Mouse (Mus musculus) stomach, embryonic 16.5 days (tissue): ENCODE data around the gene Haus4. TPM values are rescaled to one million over a fixed set of nuclear protein-coding genes. Genes with fewer than 3 reads are reported as not detected.

Experiments used
- ATAC-seq: fragments of 200-750 bp; cut with Nextera tagmentation; 2 replicates; pipeline ENCODE4 v1.8.0; 2017; ENCODE audit warnings: moderate number of reproducible peaks, moderate TSS enrichment; ENCODE audit not compliant: insufficient read depth, low FRiP score
- H3K27ac ChIP-seq: fragments of 300-500 bp; sonication (generic); 2 replicates; pipeline ENCODE4 v1.5.1; 2014; ENCODE audit warnings: low read length
- H3K27me3 ChIP-seq: fragments of 300-500 bp; sonication (generic); 2 replicates; pipeline ENCODE4 v1.6.1; 2014; ENCODE audit warnings: low read length, control low read depth, mixed read lengths; ENCODE audit not compliant: control insufficient read depth, insufficient read depth
- H3K36me3 ChIP-seq: fragments of 300-500 bp; sonication (generic); 2 replicates; pipeline ENCODE4 v1.6.1; 2014; ENCODE audit warnings: low read length; ENCODE audit not compliant: control insufficient read depth, insufficient read depth
- H3K4me1 ChIP-seq: fragments of 300-500 bp; sonication (generic); 2 replicates; pipeline ENCODE4 v1.6.1; 2014; ENCODE audit warnings: low read length, control low read depth, mixed read lengths; ENCODE audit not compliant: control insufficient read depth, insufficient read depth
- H3K4me2 ChIP-seq: fragments of 300-500 bp; sonication (generic); 2 replicates; pipeline ENCODE4 v1.6.1; 2014; ENCODE audit warnings: low read depth, low read length, mixed read lengths
- H3K4me3 ChIP-seq: fragments of 300-500 bp; sonication (generic); replicated peaks from 2 replicates; pipeline ENCODE4 v1.5.1; 2014; ENCODE audit warnings: mild to moderate bottlenecking, low read length
- H3K9ac ChIP-seq: fragments of 300-500 bp; sonication (generic); 2 replicates; pipeline ENCODE4 v1.6.1; 2014; ENCODE audit warnings: low read length
- H3K9me3 ChIP-seq: fragments of 300-500 bp; sonication (generic); replicated peaks from 2 replicates; pipeline ENCODE4 v1.6.1; 2016; ENCODE audit warnings: low read length, control low read depth; ENCODE audit not compliant: control insufficient read depth
- whole genome bisulfite sequencing: fragments of 180-500 bp; shearing (Covaris S2); extraction: QIAGEN DNeasy Blood & Tissue Kit; methylation state at CpG from one replicate; pipeline ENCODE4 v1.1.7; 2014; 5-methylcytosine and 5-hydroxymethylcytosine counted together
- polyA plus RNA-seq: library from polyadenylated mRNA; unstranded; fragments of >200 nt; fragmentation: Nextera tagmentation; extraction: Ambion mirVana; gene quantifications from 2 replicates; pipeline ENCODE4 v1.2.1, GENCODE M21; 2015

The Haus4 gene
- polyA plus RNA-seq, 1 experiment from 2014 or later: 44.4 TPM

DNA sequence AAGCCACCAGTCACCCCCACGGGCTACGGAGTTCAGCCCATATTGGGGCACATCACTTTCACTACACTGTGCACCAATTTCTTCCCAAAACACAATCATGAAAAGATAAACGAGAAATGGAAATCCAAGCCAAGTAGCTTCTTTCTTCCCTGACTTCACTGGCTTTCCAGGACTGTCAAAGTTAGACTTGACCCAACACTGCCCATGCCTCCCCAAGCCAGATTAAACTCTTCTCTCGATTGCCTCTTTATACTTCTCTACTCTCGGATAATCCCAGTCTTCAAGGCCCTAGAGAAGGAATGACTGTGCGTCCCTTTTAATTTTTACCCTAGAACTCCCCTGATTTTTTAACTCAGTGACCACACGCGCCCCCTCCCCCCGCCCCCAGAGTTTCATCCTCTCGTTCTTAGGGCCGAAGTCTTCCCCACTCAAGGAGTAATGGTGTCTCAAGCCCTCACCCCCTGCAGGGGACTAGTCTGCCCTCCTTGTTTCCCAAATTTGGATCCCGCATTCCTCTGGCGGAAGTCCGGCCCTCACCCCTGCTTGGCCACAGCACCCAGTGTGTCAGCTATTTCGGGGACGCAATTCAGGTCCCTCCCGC is 37.6 kb downstream of the Haus4 start:
- peaks cover 28% of the 10 kb centered on the region for H3K36me3 ChIP-seq
- no peak; the same call in 1 of the 2 replicates for ATAC-seq
- peak overlapping the region; percentile 88 for H3K4me2 ChIP-seq
- peak overlapping the region; percentile 88 for H3K9ac ChIP-seq
- H3K27ac ChIP-seq: peak overlapping the region; percentile 76
- H3K4me1 ChIP-seq: peaks cover 14% of the 10 kb centered on the region
- no peaks in the 10 kb centered on the region for H3K27me3 ChIP-seq
- 2% methylated on average over 17 of the region's 17 CpGs for WGBS
- H3K9me3 ChIP-seq: no peaks in the 10 kb centered on the region; the same call in 1 of the 2 replicates
- peak overlapping the region; percentile 86 for H3K4me3 ChIP-seq

DNA sequence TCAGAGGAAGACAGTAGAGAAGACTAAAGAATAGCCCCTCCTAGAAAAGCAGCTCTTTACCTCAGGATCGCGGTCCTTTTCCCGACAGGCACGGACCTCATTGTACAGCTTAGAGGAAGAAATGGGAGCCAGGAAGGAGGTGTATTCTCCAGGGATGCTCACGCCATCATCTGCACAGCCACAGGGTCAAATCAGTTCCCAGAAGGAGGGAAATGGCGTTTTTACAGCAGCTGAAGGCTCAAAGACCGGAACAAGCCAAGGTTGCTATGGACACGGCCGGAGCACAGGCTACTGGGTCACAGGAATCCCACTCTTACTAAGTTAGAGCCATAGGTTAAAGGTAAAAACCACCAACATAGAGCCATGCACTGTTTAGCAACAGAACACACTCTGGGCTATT is 44.6 kb downstream of the Haus4 start:
- H3K4me2 ChIP-seq: no peak overlapping the region
- H3K36me3 ChIP-seq: peaks cover 61% of the 10 kb centered on the region
- H3K9me3 ChIP-seq: no peaks in the 10 kb centered on the region; the same call in 1 of the 2 replicates
- H3K4me3 ChIP-seq: no peak overlapping the region
- WGBS: 88% methylated on average over 9 of the region's 9 CpGs
- H3K27me3 ChIP-seq: no peaks in the 10 kb centered on the region
- H3K27ac ChIP-seq: no peak overlapping the region
- no peak for ATAC-seq
- H3K4me1 ChIP-seq: no peaks in the 10 kb centered on the region
- H3K9ac ChIP-seq: no peak overlapping the region

DNA sequence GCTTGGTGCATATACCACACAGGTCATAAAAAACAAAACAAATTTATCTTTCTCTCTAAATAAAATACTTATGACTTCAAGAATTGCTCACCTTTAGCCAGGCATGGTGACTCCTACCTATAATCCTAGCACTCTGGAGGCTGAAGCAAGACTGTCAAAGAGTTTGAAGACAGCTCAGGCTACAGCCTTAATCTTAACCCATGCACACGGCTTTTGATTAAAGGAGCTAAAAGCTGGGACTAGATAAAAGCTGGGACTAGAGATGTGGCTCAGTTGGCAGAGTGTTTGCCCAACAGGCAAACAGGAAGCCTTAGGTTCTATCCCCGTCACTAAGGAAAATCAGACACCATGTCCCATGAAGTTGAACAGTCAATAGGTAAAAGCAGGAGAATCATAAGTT is 51.3 kb downstream of the Haus4 start:
- Histone ChIP-seq H3K9me3 (no peaks in the 10 kb centered on the region), H3K4me1 (no peaks in the 10 kb centered on the region), H3K27ac (no peak overlapping the region), H3K4me3 (no peak overlapping the region), H3K36me3 (peaks cover 5% of the 10 kb centered on the region; the same call in 1 of the 2 replicates), H3K4me2 (no peak overlapping the region), H3K27me3 (no peaks in the 10 kb centered on the region), H3K9ac (no peak overlapping the region)
- 75% methylated on average over 2 of the region's 2 CpGs for WGBS
- ATAC-seq: no peak

DNA sequence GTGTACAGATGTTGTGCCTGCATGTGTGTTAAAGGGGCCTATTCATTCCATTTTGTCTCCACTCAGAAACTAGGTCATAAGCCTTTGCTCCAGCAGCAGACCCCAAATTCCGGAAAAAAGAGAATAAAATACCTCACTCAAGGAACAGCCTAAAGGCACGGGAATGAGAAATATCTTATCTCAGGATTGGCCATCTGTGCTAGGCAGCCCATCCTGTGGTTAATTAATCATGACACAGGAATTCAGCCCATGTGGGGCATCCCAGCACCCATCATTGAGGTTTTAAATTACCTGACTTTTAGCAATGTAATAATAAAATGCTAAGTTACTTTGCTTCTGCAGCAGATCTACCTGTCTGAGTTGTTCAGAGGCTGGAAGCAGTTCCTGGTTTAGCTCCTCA is 53.1 kb downstream of the Haus4 start:
- no peak overlapping the region for H3K9ac ChIP-seq
- H3K4me1 ChIP-seq: no peaks in the 10 kb centered on the region
- no peak overlapping the region for H3K4me3 ChIP-seq
- no peaks in the 10 kb centered on the region for H3K36me3 ChIP-seq
- H3K27ac ChIP-seq: no peak overlapping the region
- ATAC-seq: no peak
- H3K9me3 ChIP-seq: no peaks in the 10 kb centered on the region
- H3K27me3 ChIP-seq: no peaks in the 10 kb centered on the region
- WGBS: 55% methylated on average over 2 of the region's 2 CpGs
- H3K4me2 ChIP-seq: no peak overlapping the region

DNA sequence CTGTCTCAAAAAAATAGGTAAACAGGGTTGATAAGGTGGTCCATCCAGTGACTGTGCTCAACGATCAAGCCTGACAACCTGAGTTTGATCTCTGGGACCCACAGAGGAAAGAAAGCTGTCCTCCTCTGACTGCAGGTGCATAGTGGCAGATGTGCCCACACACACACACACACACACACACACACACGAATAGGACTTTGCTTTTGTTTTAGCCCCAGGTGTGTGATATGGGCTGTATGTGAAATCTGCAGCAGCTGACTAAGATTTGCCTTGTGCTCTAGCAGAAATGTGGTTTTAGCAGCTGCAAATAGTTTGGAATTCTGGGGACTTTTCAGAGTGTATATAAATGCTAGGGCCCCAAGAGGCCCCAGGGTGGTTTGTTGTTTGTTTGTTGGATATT is 55.1 kb downstream of the Haus4 start:
- ATAC-seq: no peak
- H3K27me3 ChIP-seq: no peaks in the 10 kb centered on the region
- H3K4me3 ChIP-seq: no peak overlapping the region
- 57% methylated on average over 2 of the region's 2 CpGs for WGBS
- no peak overlapping the region for H3K9ac ChIP-seq
- no peak overlapping the region for H3K27ac ChIP-seq
- no peaks in the 10 kb centered on the region for H3K4me1 ChIP-seq
- H3K36me3 ChIP-seq: no peaks in the 10 kb centered on the region
- no peak overlapping the region for H3K4me2 ChIP-seq
- no peaks in the 10 kb centered on the region for H3K9me3 ChIP-seq

DNA sequence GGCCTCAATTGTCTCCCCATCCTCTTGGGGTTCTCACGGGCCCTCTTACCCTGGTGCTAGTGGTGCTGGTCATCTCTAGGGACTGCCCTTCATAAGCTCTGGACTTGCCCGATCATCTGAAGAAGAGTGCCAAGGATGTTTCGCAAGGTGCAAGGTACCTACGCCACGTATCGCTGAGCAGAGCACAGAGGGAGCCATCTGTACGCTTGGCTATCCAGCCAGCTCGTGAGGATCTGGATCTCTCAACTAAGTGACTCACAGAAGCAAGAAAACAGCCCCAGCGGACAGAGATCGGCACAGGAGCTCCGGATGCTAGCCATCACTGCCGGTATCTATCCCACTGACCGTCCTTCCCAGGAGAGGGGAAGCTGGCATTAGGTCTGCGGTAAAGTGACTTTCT is 57.7 kb downstream of the Haus4 start:
- Histone ChIP-seq H3K27ac (no peak overlapping the region), H3K9me3 (no peaks in the 10 kb centered on the region), H3K4me2 (no peak overlapping the region), H3K4me1 (no peaks in the 10 kb centered on the region), H3K4me3 (no peak overlapping the region), H3K36me3 (no peaks in the 10 kb centered on the region), H3K27me3 (no peaks in the 10 kb centered on the region), H3K9ac (no peak overlapping the region)
- ATAC-seq: no peak
- 83% methylated on average over 14 of the region's 14 CpGs for WGBS

DNA sequence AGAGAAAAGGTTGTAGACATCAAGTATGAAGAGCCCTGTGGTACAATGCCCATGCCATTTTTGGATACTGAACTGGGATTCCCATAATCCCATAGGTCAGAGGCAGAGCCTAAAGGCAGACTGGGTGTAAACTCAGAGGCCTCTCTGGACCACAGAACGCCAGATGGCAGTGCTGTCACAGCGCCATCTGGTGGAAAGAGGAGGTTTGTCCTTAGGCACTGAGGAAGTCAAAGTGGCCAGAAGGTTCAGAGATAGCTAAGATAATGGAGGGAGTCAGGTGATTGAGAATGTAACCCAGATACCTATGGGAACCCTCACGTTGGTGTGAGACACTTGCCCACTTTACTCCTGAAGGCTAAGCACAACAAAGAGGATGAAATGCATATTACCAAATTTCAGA is 60.2 kb downstream of the Haus4 start:
- Histone ChIP-seq H3K27me3 (no peaks in the 10 kb centered on the region), H3K9me3 (no peaks in the 10 kb centered on the region), H3K36me3 (no peaks in the 10 kb centered on the region), H3K27ac (no peak overlapping the region), H3K9ac (no peak overlapping the region), H3K4me3 (no peak overlapping the region), H3K4me2 (no peak overlapping the region), H3K4me1 (no peaks in the 10 kb centered on the region)
- no peak for ATAC-seq
- 1% methylated on average over 3 of the region's 3 CpGs for WGBS

DNA sequence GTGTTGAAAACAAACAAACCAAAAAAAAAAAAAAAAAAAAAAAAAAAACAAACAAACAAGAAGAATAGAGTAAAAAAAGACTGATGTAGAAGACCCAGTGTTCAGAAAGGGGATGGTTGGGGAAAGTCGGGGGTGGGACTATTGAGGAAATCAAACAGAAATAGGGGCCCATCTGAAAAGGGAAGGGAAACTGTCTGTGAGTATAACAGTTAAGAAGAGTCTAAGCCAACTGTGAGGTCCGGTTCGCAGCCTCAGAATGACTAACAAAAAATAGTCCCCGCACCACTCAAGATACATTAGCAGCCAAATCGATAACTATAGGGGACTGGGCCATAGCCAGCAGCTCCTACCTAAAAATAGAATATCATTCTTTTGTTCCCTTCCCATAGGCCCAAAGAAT is 61.2 kb downstream of the Haus4 start:
- H3K9ac ChIP-seq: no peak overlapping the region
- no peak overlapping the region for H3K4me3 ChIP-seq
- 87% methylated on average over 5 of the region's 5 CpGs for WGBS
- H3K36me3 ChIP-seq: no peaks in the 10 kb centered on the region
- H3K4me1 ChIP-seq: no peaks in the 10 kb centered on the region
- no peak overlapping the region for H3K4me2 ChIP-seq
- no peak overlapping the region for H3K27ac ChIP-seq
- ATAC-seq: no peak
- H3K27me3 ChIP-seq: no peaks in the 10 kb centered on the region
- H3K9me3 ChIP-seq: no peaks in the 10 kb centered on the region

DNA sequence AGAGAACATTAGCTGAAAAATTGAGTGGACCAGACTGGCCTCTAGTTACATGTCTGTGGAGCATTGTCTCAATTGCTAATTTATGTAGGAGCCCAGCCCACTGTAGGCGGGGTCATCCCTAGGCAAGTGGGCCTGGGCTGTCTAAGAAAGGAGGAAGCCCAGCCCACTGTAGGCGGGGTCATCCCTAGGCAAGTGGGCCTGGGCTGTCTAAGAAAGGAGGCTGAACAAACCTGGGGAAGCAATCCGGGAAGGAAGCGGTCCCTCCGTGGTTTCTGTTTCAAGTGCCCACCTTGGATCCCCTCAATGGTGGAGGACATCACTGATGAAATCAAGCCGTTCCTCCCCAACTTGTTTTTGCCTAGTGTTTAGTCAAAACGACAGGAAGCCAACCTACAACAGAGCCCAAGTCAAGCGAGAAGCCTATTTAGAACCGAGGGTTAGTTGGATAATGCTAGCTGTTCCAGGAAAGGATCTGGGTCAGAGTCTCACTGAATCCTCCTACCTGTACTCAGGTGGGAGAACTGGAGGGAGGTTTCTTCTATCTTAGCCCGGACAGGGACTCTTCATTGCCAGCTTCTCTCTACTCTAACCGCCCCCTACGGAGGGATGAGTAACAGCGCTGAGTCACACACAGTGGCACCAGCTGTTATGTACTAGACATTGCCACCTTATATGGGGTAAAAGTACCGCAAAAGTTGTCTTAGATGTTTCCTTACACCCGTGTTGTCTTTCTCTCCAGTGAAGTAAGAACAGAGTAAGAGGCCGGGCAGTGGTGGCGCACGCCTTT is 61.9 kb downstream of the Haus4 start:
- WGBS: 63% methylated on average over 18 of the region's 18 CpGs
- no peaks in the 10 kb centered on the region for H3K27me3 ChIP-seq
- H3K9me3 ChIP-seq: no peaks in the 10 kb centered on the region
- peak; percentile 72; the same call in 1 of the 2 replicates for ATAC-seq
- no peaks in the 10 kb centered on the region for H3K36me3 ChIP-seq
- no peak overlapping the region for H3K9ac ChIP-seq
- no peaks in the 10 kb centered on the region for H3K4me1 ChIP-seq
- H3K4me2 ChIP-seq: no peak overlapping the region
- H3K27ac ChIP-seq: no peak overlapping the region
- H3K4me3 ChIP-seq: no peak overlapping the region
